Mouse (Mus musculus) MEL (cell line): Measurements from ENCODE around the gene Rbpj. TPM values are rescaled to one million over a fixed set of nuclear protein-coding genes. Genes with fewer than 3 reads are reported as not detected.

ENCODE experiments used
- DNase-seq: peaks from one replicate; pipeline ENCODE4 v3.0.0; 2011; ENCODE audit warnings: low read depth, low spot score
- H3K27ac ChIP-seq: 2 replicates; pipeline ENCODE4 v1.5.1; 2012; ENCODE audit warnings: low read depth, mild to moderate bottlenecking, control low read depth, low read length, moderate library complexity; ENCODE audit not compliant: control insufficient read depth
- H3K27me3 ChIP-seq, 2 experiments: fragments of 150-350 bp in 1 of 2; sonication (generic) in 1 of 2; 2 replicates each; pipeline ENCODE4 v1.6.1; 2012; ENCODE audit warnings: low read length in 2 of 2, mild to moderate bottlenecking in 2 of 2, improper control_type of control experiment in 1 of 2, moderate library complexity in 1 of 2; ENCODE audit not compliant: insufficient read depth in 2 of 2, control insufficient read depth in 1 of 2
- H3K36me3 ChIP-seq, 2 experiments: 2 replicates each; pipeline ENCODE4 v1.6.1; 2012 to 2014; ENCODE audit warnings: low read length in 2 of 2, improper control_type of control experiment in 1 of 2, inconsistent platforms in 1 of 2, mild to moderate bottlenecking in 1 of 2; ENCODE audit not compliant: insufficient read depth in 2 of 2, control insufficient read depth in 1 of 2
- H3K4me1 ChIP-seq, 2 experiments: fragments of 150-350 bp in 1 of 2; sonication (generic) in 1 of 2; 2 replicates each; pipeline ENCODE4 v1.6.1; 2012; ENCODE audit warnings: low read length in 2 of 2, improper control_type of control experiment in 1 of 2, mild to moderate bottlenecking in 1 of 2; ENCODE audit not compliant: insufficient read depth in 2 of 2, control insufficient read depth in 1 of 2
- H3K4me3 ChIP-seq, 2 experiments: fragments of 150-350 bp in 1 of 2; sonication (generic) in 1 of 2; 2 replicates each; pipeline ENCODE4 v1.5.1; 2012; ENCODE audit warnings: low read depth in 2 of 2, low read length in 2 of 2, mild to moderate bottlenecking in 2 of 2, moderate library complexity in 2 of 2, control low read depth in 1 of 2, improper control_type of control experiment in 1 of 2; ENCODE audit not compliant: control insufficient read depth in 1 of 2, insufficient read depth in 1 of 2
- H3K79me2 ChIP-seq: 2 replicates; pipeline ENCODE4 v1.6.1; 2012; ENCODE audit warnings: mild to moderate bottlenecking, low read length, moderate library complexity; ENCODE audit not compliant: control insufficient read depth, poor library complexity, insufficient read depth
- H3K9ac ChIP-seq: 2 replicates; pipeline ENCODE4 v1.6.1; 2012; ENCODE audit warnings: low read depth, mild to moderate bottlenecking, control low read depth, low read length, moderate library complexity; ENCODE audit not compliant: control insufficient read depth, poor library complexity, severe bottlenecking
- H3K9me3 ChIP-seq: fragments of 150-350 bp; sonication (generic); replicated peaks from 2 replicates; pipeline ENCODE4 v1.6.1; 2012; ENCODE audit warnings: mild to moderate bottlenecking, low read length, improper control_type of control experiment, moderate library complexity; ENCODE audit not compliant: insufficient read depth
- BHLHE40 ChIP-seq: IDR thresholded peaks from 2 replicates; pipeline ENCODE4 v1.6.1; 2012; ENCODE audit warnings: low read depth, mild to moderate bottlenecking, inconsistent platforms, low read length, improper control_type of control experiment, borderline replicate concordance
- CHD1 ChIP-seq: IDR thresholded peaks from 2 replicates; pipeline ENCODE4 v1.6.1; 2012; ENCODE audit warnings: low read depth, mild to moderate bottlenecking, inconsistent platforms, low read length, improper control_type of control experiment
- CHD2 ChIP-seq: IDR thresholded peaks from 2 replicates; pipeline ENCODE4 v1.6.1; 2011; ENCODE audit warnings: low read length, improper control_type of control experiment
- CTCF ChIP-seq, 3 experiments: IDR thresholded peaks in 2 of 3; conservative IDR thresholded peaks in 1 of 3; 2 replicates each; pipeline ENCODE4 v1.5.1; 2011 to 2012; ENCODE audit warnings: low read length in 3 of 3, low read depth in 2 of 3, mild to moderate bottlenecking in 2 of 3, improper control_type of control experiment in 1 of 3, inconsistent platforms in 1 of 3, mixed read lengths in 1 of 3, moderate library complexity in 1 of 3; ENCODE audit not compliant: control insufficient read depth in 1 of 3, insufficient read depth in 1 of 3, poor library complexity in 1 of 3, severe bottlenecking in 1 of 3
- E2F4 ChIP-seq: IDR thresholded peaks from 2 replicates; pipeline ENCODE4 v1.6.1; 2011; ENCODE audit warnings: low read depth, low read length, improper control_type of control experiment, borderline replicate concordance
- EP300 ChIP-seq, 2 experiments: IDR thresholded peaks; 2 replicates each; pipeline ENCODE4 v1.6.1; 2011; ENCODE audit warnings: improper control_type of control experiment in 2 of 2, low read length in 2 of 2, low read depth in 1 of 2, mild to moderate bottlenecking in 1 of 2
- ETS1 ChIP-seq: IDR thresholded peaks from 2 replicates; pipeline ENCODE4 v1.6.1; 2012; ENCODE audit warnings: low read depth, mild to moderate bottlenecking, inconsistent platforms, low read length, improper control_type of control experiment, moderate library complexity
- GABPA ChIP-seq: IDR thresholded peaks from 2 replicates; pipeline ENCODE4 v1.6.1; 2012; ENCODE audit warnings: low read depth, mild to moderate bottlenecking, inconsistent platforms, low read length, improper control_type of control experiment, moderate library complexity
- GATA1 ChIP-seq: IDR thresholded peaks from 2 replicates; pipeline ENCODE4 v1.6.1; 2011; ENCODE audit warnings: low read depth, low read length, improper control_type of control experiment
- JUND ChIP-seq: IDR thresholded peaks from 2 replicates; pipeline ENCODE4 v1.6.1; 2011; ENCODE audit warnings: low read depth, mild to moderate bottlenecking, improper control_type of control experiment, low read length
- KAT2A ChIP-seq: conservative IDR thresholded peaks from 2 replicates; pipeline ENCODE4 v1.6.1; 2012; ENCODE audit warnings: low read depth, low read length, improper control_type of control experiment, inconsistent platforms
- MAFK ChIP-seq: IDR thresholded peaks from 2 replicates; pipeline ENCODE4 v1.6.1; 2011; ENCODE audit warnings: low read depth, mild to moderate bottlenecking, low read length, improper control_type of control experiment, borderline replicate concordance
- MAX ChIP-seq: IDR thresholded peaks from 2 replicates; pipeline ENCODE4 v1.6.1; 2011; ENCODE audit warnings: low read length, improper control_type of control experiment
- MXI1 ChIP-seq: IDR thresholded peaks from 2 replicates; pipeline ENCODE4 v1.6.1; 2011; ENCODE audit warnings: mild to moderate bottlenecking, low read depth, low read length, improper control_type of control experiment
- MYB ChIP-seq: IDR thresholded peaks from 2 replicates; pipeline ENCODE4 v1.6.1; 2011; ENCODE audit warnings: mild to moderate bottlenecking, low read depth, low read length, improper control_type of control experiment
- MYC ChIP-seq: IDR thresholded peaks from 2 replicates; pipeline ENCODE4 v1.6.1; 2011; ENCODE audit warnings: low read depth, mild to moderate bottlenecking, low read length, improper control_type of control experiment, moderate library complexity
- NELFE ChIP-seq: IDR thresholded peaks from 2 replicates; pipeline ENCODE4 v1.6.1; 2011; ENCODE audit warnings: low read depth, low read length, improper control_type of control experiment
- NRF1 ChIP-seq: IDR thresholded peaks from 2 replicates; pipeline ENCODE4 v1.6.1; 2014; ENCODE audit warnings: low read depth, mild to moderate bottlenecking, inconsistent platforms, low read length, improper control_type of control experiment, moderate library complexity; ENCODE audit not compliant: poor library complexity, insufficient read depth, severe bottlenecking
- POLR2A ChIP-seq, 2 experiments: IDR thresholded peaks; 2 replicates each; pipeline ENCODE4 v1.6.1; 2011 to 2012; ENCODE audit warnings: low read length in 2 of 2, mild to moderate bottlenecking in 2 of 2, control low read depth in 1 of 2, improper control_type of control experiment in 1 of 2, low read depth in 1 of 2, moderate library complexity in 1 of 2; ENCODE audit not compliant: control insufficient read depth in 1 of 2, insufficient read depth in 1 of 2, poor library complexity in 1 of 2
- POLR2AphosphoS5 ChIP-seq: IDR thresholded peaks from 2 replicates; pipeline ENCODE4 v1.6.1; 2012; ENCODE audit warnings: low read depth, borderline replicate concordance, mild to moderate bottlenecking, inconsistent platforms, low read length, moderate library complexity, mixed read lengths
- RAD21 ChIP-seq: IDR thresholded peaks from 2 replicates; pipeline ENCODE4 v1.6.1; 2011; ENCODE audit warnings: mild to moderate bottlenecking, low read depth, low read length, improper control_type of control experiment
- RCOR1 ChIP-seq: IDR thresholded peaks from 2 replicates; pipeline ENCODE4 v1.6.1; 2012; ENCODE audit warnings: low read depth, mild to moderate bottlenecking, inconsistent platforms, low read length, improper control_type of control experiment
- SIN3A ChIP-seq: IDR thresholded peaks from 2 replicates; pipeline ENCODE4 v1.6.1; 2012; ENCODE audit warnings: low read length, improper control_type of control experiment, inconsistent platforms
- TCF12 ChIP-seq: IDR thresholded peaks from 2 replicates; pipeline ENCODE4 v1.6.1; 2014; ENCODE audit warnings: low read depth, mild to moderate bottlenecking, inconsistent platforms, low read length, improper control_type of control experiment, moderate library complexity
- USF1 ChIP-seq: IDR thresholded peaks from 2 replicates; pipeline ENCODE4 v1.6.1; 2014; ENCODE audit warnings: low read depth, mild to moderate bottlenecking, inconsistent platforms, low read length, improper control_type of control experiment, moderate library complexity
- ZC3H11A ChIP-seq: IDR thresholded peaks from 2 replicates; pipeline ENCODE4 v1.6.1; 2012; ENCODE audit warnings: low read depth, mild to moderate bottlenecking, inconsistent platforms, low read length, improper control_type of control experiment
- ZMIZ1 ChIP-seq: IDR thresholded peaks from 2 replicates; pipeline ENCODE4 v1.6.1; 2012; ENCODE audit warnings: low read depth, mild to moderate bottlenecking, inconsistent platforms, low read length, improper control_type of control experiment, moderate library complexity
- ZNF384 ChIP-seq: IDR thresholded peaks from 2 replicates; pipeline ENCODE4 v1.6.1; 2012; ENCODE audit warnings: low read depth, mild to moderate bottlenecking, inconsistent platforms, low read length, improper control_type of control experiment
- polyA plus RNA-seq, 2 experiments: library from polyadenylated mRNA; stranded (reverse) in 1 of 2; unstranded in 1 of 2; fragments of >175 nt in 1 of 2; fragments of >200 nt in 1 of 2; gene quantifications; 2 replicates each; pipeline versions ENCODE4 v1.2.1 to v1.2.4; 2012; ENCODE audit warnings: low replicate concordance in 2 of 2, low read depth in 1 of 2; ENCODE audit not compliant: insufficient read length in 2 of 2, insufficient read depth in 1 of 2, missing spikeins in 1 of 2
- total RNA-seq: library from RNA; depleted of rRNA; stranded (reverse); fragments of 300-350 nt; gene quantifications from 2 replicates; pipeline ENCODE4 v1.2.3, GENCODE M21; 2012

Rbpj gene
- total and polyA plus RNA-seq, 3 experiments = 6.0 to 34.5 (median 19.1) TPM

- H3K4me1 ChIP-seq = no peaks in the 10 kb centered on the region
- H3K4me3 ChIP-seq = no peak overlapping the region
- no peaks in the 10 kb centered on the region for H3K36me3 ChIP-seq
- H3K27ac ChIP-seq = no peak overlapping the region
- DNase-seq = no peak
- TF ChIP-seq POLR2A (IDR thresholded peaks at IDR 0.05; ENCODE audit: control insufficient read depth in 1 of 2, insufficient read depth in 1 of 2, low read depth in 1 of 2, low read length in 2 of 2, poor library complexity in 1 of 2) (no peak), KAT2A (no peak), NELFE (no peak), MYC (no peak), CHD1 (no peak), E2F4 (no peak), CTCF (IDR thresholded peaks at IDR 0.05 in 2 of 3, conservative IDR thresholded peaks at IDR 0.05 in 1 of 3; ENCODE audit: control insufficient read depth in 1 of 3, insufficient read depth in 1 of 3, low read depth in 2 of 3, low read length in 3 of 3, poor library complexity in 1 of 3, severe bottlenecking in 1 of 3) (no peak), ETS1 (no peak), CHD2 (no peak), GATA1 (no peak), NRF1 (no peak), ZNF384 (no peak), EP300 (IDR thresholded peaks at IDR 0.05; ENCODE audit: low read depth in 1 of 2, low read length in 2 of 2) (no peak), MAX (no peak), GABPA (no peak), JUND (no peak), ZMIZ1 (no peak), USF1 (no peak), BHLHE40 (no peak), MXI1 (no peak)
- no peaks in the 10 kb centered on the region for H3K79me2 ChIP-seq
- no peaks in the 10 kb centered on the region for H3K9me3 ChIP-seq
- H3K27me3 ChIP-seq = no peaks in the 10 kb centered on the region
- H3K9ac ChIP-seq = no peak overlapping the region
Measured at GRCm38 (mm10) chr5:53439655-53440054, 26.3 kb upstream of the Rbpj start.

DNA sequence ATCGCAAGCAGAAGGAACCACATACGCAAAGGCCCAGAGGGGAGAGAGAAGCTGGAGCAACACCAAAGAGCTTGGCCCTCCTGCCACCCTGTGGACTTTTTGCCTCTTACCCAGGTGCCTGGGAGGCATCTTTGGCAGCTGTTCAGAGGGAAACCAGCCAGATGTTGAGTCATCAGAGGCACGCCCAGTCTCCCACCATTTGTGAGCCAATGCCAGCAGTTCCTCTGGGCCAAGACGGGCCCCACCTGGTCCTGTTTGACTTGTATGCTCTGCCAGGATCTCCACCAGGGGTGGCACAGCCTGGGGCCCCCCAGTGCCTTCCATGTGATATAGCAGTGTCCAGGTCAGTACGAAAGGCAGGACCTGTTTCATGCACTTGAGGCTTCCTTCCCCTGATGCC, 21.9 kb upstream of the Rbpj start:
- TF ChIP-seq USF1 = no peak
- TF ChIP-seq SIN3A = no peak
- no peak for TF ChIP-seq GABPA
- no peak for TF ChIP-seq CHD1
- TF ChIP-seq TCF12 = no peak
- TF ChIP-seq ZMIZ1 = no peak
- no peak for TF ChIP-seq E2F4
- no peak for TF ChIP-seq ETS1
- TF ChIP-seq KAT2A = no peak
- no peak for TF ChIP-seq MYB
- TF ChIP-seq EP300 (IDR thresholded peaks at IDR 0.05; ENCODE audit: low read depth in 1 of 2, low read length in 2 of 2) = no peak
- TF ChIP-seq CTCF (IDR thresholded peaks at IDR 0.05 in 2 of 3, conservative IDR thresholded peaks at IDR 0.05 in 1 of 3; ENCODE audit: control insufficient read depth in 1 of 3, insufficient read depth in 1 of 3, low read depth in 2 of 3, low read length in 3 of 3, poor library complexity in 1 of 3, severe bottlenecking in 1 of 3) = no peak
- no peak for TF ChIP-seq POLR2AphosphoS5
- no peak for TF ChIP-seq MAFK
- no peak for TF ChIP-seq RCOR1
- no peak for TF ChIP-seq RAD21
- TF ChIP-seq ZC3H11A = no peak
- TF ChIP-seq MAX = no peak
- no peak for TF ChIP-seq CHD2
- no peak for TF ChIP-seq NELFE
- Histone ChIP-seq H3K9me3 (no peaks in the 10 kb centered on the region), H3K27me3 (no peaks in the 10 kb centered on the region), H3K79me2 (no peaks in the 10 kb centered on the region), H3K4me1 (no peaks in the 10 kb centered on the region), H3K27ac (no peak overlapping the region), H3K9ac (no peak overlapping the region), H3K4me3 (no peak overlapping the region), H3K36me3 (no peaks in the 10 kb centered on the region)
- no peak for DNase-seq
